Mouse (Mus musculus) testis, adult 10 weeks (tissue): ENCODE measurements around the gene Arl6ip1. TPM values are rescaled to one million over a fixed set of nuclear protein-coding genes. Genes with fewer than 3 reads are reported as not detected.

Source experiments
- polyA plus RNA-seq: library from polyadenylated mRNA; stranded (reverse); fragments of 350-450 nt; fragmentation: Illumina TruSeq; extraction: RNeasy Lipid Tissue Mini Kit (QIAGEN cat#74804); gene quantifications from one replicate; pipeline ENCODE4 v1.2.3, GENCODE M21; 2014; ENCODE audit warnings: low read depth, low replicate concordance

Arl6ip1 gene
- 268 TPM for polyA plus RNA-seq

DNA sequence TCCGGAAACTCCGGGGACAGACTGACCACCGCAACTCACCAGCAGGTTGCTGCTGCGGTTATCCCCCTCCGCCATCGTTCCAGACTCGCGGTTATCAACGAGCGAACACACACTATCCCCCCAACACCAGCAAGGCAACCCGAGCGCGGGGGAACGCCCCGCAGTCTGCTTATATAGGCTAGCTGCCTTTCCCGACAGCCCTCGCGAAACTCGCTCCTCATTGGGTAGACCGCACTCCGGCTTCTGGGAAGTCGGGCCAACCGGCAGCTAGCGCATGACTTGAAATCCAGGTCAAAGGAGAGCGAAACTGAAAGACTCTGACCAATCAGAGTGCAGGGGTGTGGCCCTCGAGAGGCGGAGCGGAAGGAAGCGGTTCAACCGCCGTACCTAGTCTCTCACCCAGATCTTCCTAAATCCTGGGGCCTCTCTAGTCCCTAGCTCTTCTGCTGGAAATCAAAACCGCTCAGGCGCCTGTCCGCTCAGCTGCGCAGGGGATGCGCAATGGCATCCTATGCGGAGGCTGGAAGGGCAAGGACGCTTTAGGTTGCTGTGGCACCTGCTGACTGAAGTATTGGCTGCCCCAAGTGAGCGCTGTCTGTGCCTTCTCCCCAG, at the start of gene Arl6ip1:
Gene Arl6ip1, minus strand, starts transcription at position 233 of the 612 bp plus-strand sequence.

DNA sequence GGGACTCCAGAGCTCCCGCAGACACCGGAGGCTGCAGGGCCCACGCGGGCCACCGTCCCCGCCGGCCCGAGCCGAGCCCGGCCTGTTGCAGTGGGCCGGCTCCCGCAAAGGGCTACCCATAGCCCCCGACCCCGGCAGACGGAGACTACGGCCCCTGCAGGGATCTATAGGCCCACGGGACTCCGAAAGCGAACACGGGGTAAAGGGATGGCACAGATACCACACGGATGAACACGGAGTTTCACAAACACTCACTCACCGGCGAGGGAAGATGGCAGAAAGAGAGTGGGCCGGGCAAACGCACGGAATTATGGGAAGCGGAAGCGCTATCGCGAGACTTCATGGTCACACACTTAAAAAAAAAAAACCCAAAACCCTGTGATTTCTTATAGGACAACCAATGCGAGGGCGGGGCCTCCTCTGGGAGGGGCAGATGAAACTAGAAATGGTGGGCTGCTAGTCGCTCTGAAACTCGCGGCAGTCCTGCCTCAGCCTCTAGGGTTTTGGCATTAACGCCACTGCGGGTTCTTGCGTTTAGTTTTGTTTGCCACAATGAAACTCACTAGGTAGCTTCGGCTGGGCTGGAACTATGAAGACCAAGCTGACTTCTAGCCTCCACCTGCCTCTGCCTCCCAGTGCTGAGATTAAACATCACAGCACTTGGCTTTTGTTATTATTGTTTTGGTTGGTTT, 13.4 kb downstream of the Arl6ip1 start, which contains the start of gene Rps15a:
Gene Rps15a, minus strand, starts transcription at position 312 of the 692 bp plus-strand sequence.

Other genes starting within 250 kb of the Arl6ip1 start
- 335 TPM for gene Rps15a, start 13.5 kb downstream of the Arl6ip1 start, polyA plus RNA-seq
- 73.6 TPM for gene Smg1, start 114.0 kb upstream of the Arl6ip1 start, polyA plus RNA-seq